Mouse (Mus musculus): Measurements from ENCODE around the gene Shisa3. TPM values are rescaled to one million over a fixed set of nuclear protein-coding genes. Genes with fewer than 3 reads are reported as not detected.

Gene Shisa3
- polyA plus RNA-seq, 1 experiment = not detected

- TF ChIP-seq TAL1 (IDR thresholded peaks at IDR 0.05; ENCODE audit: low read length) (no peak), GATA1 (IDR thresholded peaks at IDR 0.05; ENCODE audit: low read length) (no peak)
Measured at GRCm38 (mm10) chr5:67595629-67596028, 12.1 kb upstream of the Shisa3 start.

GRCm38 (mm10) chr5:67599935-67600334, 7.7 kb upstream of the Shisa3 start:
- Histone ChIP-seq H3K27me3 (ENCODE audit: control insufficient read depth) (peaks cover 12% of the 10 kb centered on the region), H3K36me3 (ENCODE audit: control insufficient read depth) (no peaks in the 10 kb centered on the region), H3K4me3 (replicated peaks) (no peak overlapping the region), H3K4me1 (ENCODE audit: control insufficient read depth) (no peaks in the 10 kb centered on the region), H3K9me3 (ENCODE audit: control insufficient read depth, low read length) (no peaks in the 10 kb centered on the region)
- TF ChIP-seq TAL1 (IDR thresholded peaks at IDR 0.05; ENCODE audit: low read length) (no peak), GATA1 (IDR thresholded peaks at IDR 0.05; ENCODE audit: low read length) (no peak)

More at GRCm38 (mm10) chr5:67595629-67596028, 12.1 kb upstream of the Shisa3 start:
- Histone ChIP-seq H3K36me3 (ENCODE audit: control insufficient read depth) (no peaks in the 10 kb centered on the region), H3K27me3 (ENCODE audit: control insufficient read depth) (no peaks in the 10 kb centered on the region), H3K9me3 (ENCODE audit: control insufficient read depth, low read length) (no peaks in the 10 kb centered on the region), H3K4me3 (replicated peaks) (no peak overlapping the region), H3K4me1 (ENCODE audit: control insufficient read depth) (no peaks in the 10 kb centered on the region)

- H3K9me3 ChIP-seq (ENCODE audit: control insufficient read depth, low read length) = peaks cover 11% of the 10 kb centered on the region; the same call in 1 of the 2 replicates
- no peak for TF ChIP-seq TAL1 (IDR thresholded peaks at IDR 0.05; ENCODE audit: low read length)
- TF ChIP-seq GATA1 (IDR thresholded peaks at IDR 0.05; ENCODE audit: low read length) = no peak
- no peak overlapping the region for H3K4me3 ChIP-seq (replicated peaks)
- 0 out of 2 replicates have a peak, but pooled peaks cover 3% of the 10 kb centered on the region for H3K4me1 ChIP-seq (ENCODE audit: control insufficient read depth)
- peaks cover 72% of the 10 kb centered on the region for H3K27me3 ChIP-seq (ENCODE audit: control insufficient read depth)
- H3K36me3 ChIP-seq (ENCODE audit: control insufficient read depth) = no peaks in the 10 kb centered on the region
Measured at GRCm38 (mm10) chr5:67605951-67606350, 1.7 kb upstream of the Shisa3 start.

- Histone ChIP-seq H3K9me3 (ENCODE audit: control insufficient read depth, low read length) (peaks cover 11% of the 10 kb centered on the region; the same call in 1 of the 2 replicates), H3K27me3 (ENCODE audit: control insufficient read depth) (peaks cover 78% of the 10 kb centered on the region), H3K4me3 (replicated peaks) (no peak overlapping the region), H3K4me1 (ENCODE audit: control insufficient read depth) (0 out of 2 replicates have a peak, but pooled peaks cover 3% of the 10 kb centered on the region), H3K36me3 (ENCODE audit: control insufficient read depth) (no peaks in the 10 kb centered on the region)
- TF ChIP-seq TAL1 (IDR thresholded peaks at IDR 0.05; ENCODE audit: low read length) (no peak), GATA1 (IDR thresholded peaks at IDR 0.05; ENCODE audit: low read length) (no peak)
Measured at GRCm38 (mm10) chr5:67606916-67607803, 522 bp upstream of the Shisa3 start.

GRCm38 (mm10) chr5:67608674-67609519, 1.2 kb downstream of the Shisa3 start:
- Histone ChIP-seq H3K4me1 (ENCODE audit: control insufficient read depth) (0 out of 2 replicates have a peak, but pooled peaks cover 3% of the 10 kb centered on the region), H3K36me3 (ENCODE audit: control insufficient read depth) (no peaks in the 10 kb centered on the region), H3K9me3 (ENCODE audit: control insufficient read depth, low read length) (peaks cover 11% of the 10 kb centered on the region; the same call in 1 of the 2 replicates), H3K4me3 (replicated peaks) (no peak overlapping the region), H3K27me3 (ENCODE audit: control insufficient read depth) (peaks cover 71% of the 10 kb centered on the region)
- no peak for TF ChIP-seq GATA1 (IDR thresholded peaks at IDR 0.05; ENCODE audit: low read length)
- TF ChIP-seq TAL1 (IDR thresholded peaks at IDR 0.05; ENCODE audit: low read length) = no peak

GRCm38 (mm10) chr5:67609520-67609837, 1.8 kb downstream of the Shisa3 start:
- TF ChIP-seq GATA1 (IDR thresholded peaks at IDR 0.05; ENCODE audit: low read length) (no peak), TAL1 (IDR thresholded peaks at IDR 0.05; ENCODE audit: low read length) (no peak)
- H3K36me3 ChIP-seq (ENCODE audit: control insufficient read depth) = no peaks in the 10 kb centered on the region
- peaks cover 11% of the 10 kb centered on the region; the same call in 1 of the 2 replicates for H3K9me3 ChIP-seq (ENCODE audit: control insufficient read depth, low read length)
- H3K27me3 ChIP-seq (ENCODE audit: control insufficient read depth) = peaks cover 71% of the 10 kb centered on the region
- H3K4me3 ChIP-seq (replicated peaks) = no peak overlapping the region
- H3K4me1 ChIP-seq (ENCODE audit: control insufficient read depth) = 0 out of 2 replicates have a peak, but pooled peaks cover 3% of the 10 kb centered on the region

- Histone ChIP-seq H3K27me3 (ENCODE audit: control insufficient read depth) (no peaks in the 10 kb centered on the region), H3K4me1 (ENCODE audit: control insufficient read depth) (no peaks in the 10 kb centered on the region), H3K36me3 (ENCODE audit: control insufficient read depth) (peaks cover 75% of the 10 kb centered on the region), H3K4me3 (replicated peaks) (no peak overlapping the region), H3K9me3 (ENCODE audit: control insufficient read depth, low read length) (no peaks in the 10 kb centered on the region)
- TF ChIP-seq TAL1 (IDR thresholded peaks at IDR 0.05; ENCODE audit: low read length) (no peak), GATA1 (IDR thresholded peaks at IDR 0.05; ENCODE audit: low read length) (no peak)
Measured at GRCm38 (mm10) chr5:67621230-67621629, 13.5 kb downstream of the Shisa3 start.

GRCm38 (mm10) chr5:67628180-67628940, 20.7 kb downstream of the Shisa3 start:
- peaks cover 81% of the 10 kb centered on the region for H3K36me3 ChIP-seq (ENCODE audit: control insufficient read depth)
- TF ChIP-seq TAL1 (IDR thresholded peaks at IDR 0.05; ENCODE audit: low read length) (no peak), GATA1 (IDR thresholded peaks at IDR 0.05; ENCODE audit: low read length) (no peak)
- no peaks in the 10 kb centered on the region for H3K27me3 ChIP-seq (ENCODE audit: control insufficient read depth)

More at GRCm38 (mm10) chr5:67628180-67628940, 20.7 kb downstream of the Shisa3 start:
- Histone ChIP-seq H3K4me3 (replicated peaks) (no peak overlapping the region), H3K4me1 (ENCODE audit: control insufficient read depth) (no peaks in the 10 kb centered on the region), H3K9me3 (ENCODE audit: control insufficient read depth, low read length) (no peaks in the 10 kb centered on the region)
